Mouse (Mus musculus): ENCODE measurements around the gene Fes. TPM values are rescaled to one million over a fixed set of nuclear protein-coding genes. Genes with fewer than 3 reads are reported as not detected.

The Fes gene
- total and polyA plus RNA-seq, 3 experiments, result 1.5 to 5.4 (median 4.9) TPM

- no peak overlapping the region for H3K4me3 ChIP-seq (ENCODE audit: low read depth, low read length)
- H3K27me3 ChIP-seq (ENCODE audit: insufficient read depth, low read length), result no peaks in the 10 kb centered on the region; the same call in 1 of the 2 replicates
- peaks cover 7% of the 10 kb centered on the region for H3K9me3 ChIP-seq (replicated peaks)
- TF ChIP-seq TAL1 (conservative IDR thresholded peaks at IDR 0.05; ENCODE audit: low read depth, low read length), result no peak
- TF ChIP-seq CTCF (IDR thresholded peaks at IDR 0.05; ENCODE audit: low read depth, low read length), result no peak
- ATAC-seq (ENCODE audit: extremely low read depth, insufficient number of reproducible peaks, low FRiP score, poor library complexity, severe bottlenecking) (no peak), DNase-seq (ENCODE audit: low spot score) (no peak)
- peaks cover 90% of the 10 kb centered on the region for H3K36me3 ChIP-seq (replicated peaks)
- H3K4me1 ChIP-seq (ENCODE audit: insufficient read depth, low read depth, low read length), result peaks cover 19% of the 10 kb centered on the region
Measured at GRCm38 (mm10) chr7:80334848-80335247, 52.9 kb downstream of the Fes start.

GRCm38 (mm10) chr7:80331433-80331832, 56.3 kb downstream of the Fes start:
- Histone ChIP-seq H3K4me1 (ENCODE audit: insufficient read depth, low read depth, low read length) (peaks cover 3% of the 10 kb centered on the region), H3K9me3 (replicated peaks) (peaks cover 7% of the 10 kb centered on the region), H3K27me3 (ENCODE audit: insufficient read depth, low read length) (no peaks in the 10 kb centered on the region; the same call in 1 of the 2 replicates), H3K4me3 (ENCODE audit: low read depth, low read length) (no peak overlapping the region), H3K36me3 (replicated peaks) (peaks cover 100% of the 10 kb centered on the region)
- ATAC-seq (ENCODE audit: extremely low read depth, insufficient number of reproducible peaks, low FRiP score, poor library complexity, severe bottlenecking), result no peak
- no peak for DNase-seq (ENCODE audit: low spot score)
- no peak for TF ChIP-seq CTCF (IDR thresholded peaks at IDR 0.05; ENCODE audit: low read depth, low read length)

- no peaks in the 10 kb centered on the region; the same call in 1 of the 2 replicates for H3K27me3 ChIP-seq (ENCODE audit: insufficient read depth, low read length)
- no peak overlapping the region for H3K4me3 ChIP-seq (ENCODE audit: low read depth, low read length)
- H3K4me1 ChIP-seq (ENCODE audit: insufficient read depth, low read depth, low read length), result peaks cover 12% of the 10 kb centered on the region
- TF ChIP-seq CTCF (IDR thresholded peaks at IDR 0.05; ENCODE audit: low read depth, low read length), result no peak
- no peak for TF ChIP-seq TAL1 (conservative IDR thresholded peaks at IDR 0.05; ENCODE audit: low read depth, low read length)
- TF ChIP-seq POLR2AphosphoS5 (IDR thresholded peaks at IDR 0.05; ENCODE audit: insufficient replicate concordance, low read depth, low read length), result no peak
- TF ChIP-seq GATA1 (IDR thresholded peaks at IDR 0.05; ENCODE audit: borderline replicate concordance, low read length), result no peak
- no peak for TF ChIP-seq GATA2 (IDR thresholded peaks at IDR 0.05; ENCODE audit: borderline replicate concordance, low read depth, low read length)
- DNase-seq (ENCODE audit: low spot score) (no peak), ATAC-seq (ENCODE audit: extremely low read depth, insufficient number of reproducible peaks, low FRiP score, poor library complexity, severe bottlenecking) (no peak)
- peaks cover 7% of the 10 kb centered on the region for H3K9me3 ChIP-seq (replicated peaks)
- peaks cover 100% of the 10 kb centered on the region for H3K36me3 ChIP-seq (replicated peaks)
Measured at GRCm38 (mm10) chr7:80330278-80330677, 57.5 kb downstream of the Fes start.

Other genes with a start within 250 kb of the Fes start
- 35.6 and 69.0 TPM in 2 replicates for gene Sema4b, start 201.1 kb downstream of the Fes start, total RNA-seq (2014; fragmentation: Nextera tagmentation)
- gene Sema4b, start 201.1 kb downstream of the Fes start, total RNA-seq (2017), result 21.7 and 23.9 TPM in 2 replicates
- gene Sema4b, start 201.1 kb downstream of the Fes start, polyA plus RNA-seq (2012), result 19.0 and 26.5 TPM in 2 replicates
- 35.2 and 44.2 TPM in 2 replicates for gene Cib1, start 155.1 kb downstream of the Fes start, total RNA-seq (2014; fragmentation: Nextera tagmentation)
- gene Cib1, start 155.1 kb downstream of the Fes start, total RNA-seq (2017), result 82.9 and 124 TPM in 2 replicates
- 43.6 and 49.6 TPM in 2 replicates for gene Cib1, start 155.1 kb downstream of the Fes start, polyA plus RNA-seq (2012)
- gene Gdpgp1, start 155.1 kb downstream of the Fes start, total RNA-seq (2014; fragmentation: Nextera tagmentation), result 10.2 and 14.1 TPM in 2 replicates
- 5.9 and 6.2 TPM in 2 replicates for gene Gdpgp1, start 155.1 kb downstream of the Fes start, total RNA-seq (2017)
- 3.7 and 3.8 TPM in 2 replicates for gene Gdpgp1, start 155.1 kb downstream of the Fes start, polyA plus RNA-seq (2012)
- gene Ttll13, start 141.6 kb downstream of the Fes start, total RNA-seq (2014; fragmentation: Nextera tagmentation), result 1.5 and 3.7 TPM in 2 replicates
- 0.35 and 3.3 TPM in 2 replicates for gene Ttll13, start 141.6 kb downstream of the Fes start, total RNA-seq (2017)
- 0.13 and 0.26 TPM in 2 replicates for gene Ttll13, start 141.6 kb downstream of the Fes start, polyA plus RNA-seq (2012)
- 40.6 and 61.3 TPM in 2 replicates for gene Ngrn, start 126.7 kb downstream of the Fes start, total RNA-seq (2014; fragmentation: Nextera tagmentation)
- gene Ngrn, start 126.7 kb downstream of the Fes start, total RNA-seq (2017), result 76.2 and 82.7 TPM in 2 replicates
- 41.9 and 43.6 TPM in 2 replicates for gene Ngrn, start 126.7 kb downstream of the Fes start, polyA plus RNA-seq (2012)
- gene Vps33b, start 118.3 kb downstream of the Fes start, total RNA-seq (2014; fragmentation: Nextera tagmentation), result 50.7 and 77.5 TPM in 2 replicates
- 29.7 and 33.2 TPM in 2 replicates for gene Vps33b, start 118.3 kb downstream of the Fes start, total RNA-seq (2017)
- gene Vps33b, start 118.3 kb downstream of the Fes start, polyA plus RNA-seq (2012), result 4.1 and 4.3 TPM in 2 replicates
- gene Prc1, start 93.5 kb downstream of the Fes start, total RNA-seq (2014; fragmentation: Nextera tagmentation), result 188 and 229 TPM in 2 replicates
- gene Prc1, start 93.5 kb downstream of the Fes start, total RNA-seq (2017), result 158 and 161 TPM in 2 replicates
- 13.4 and 14.6 TPM in 2 replicates for gene Prc1, start 93.5 kb downstream of the Fes start, polyA plus RNA-seq (2012)
- gene Rccd1, start 63.5 kb downstream of the Fes start, total RNA-seq (2014; fragmentation: Nextera tagmentation), result 22.7 and 25.8 TPM in 2 replicates
- gene Rccd1, start 63.5 kb downstream of the Fes start, total RNA-seq (2017), result 27.8 and 28.7 TPM in 2 replicates
- gene Rccd1, start 63.5 kb downstream of the Fes start, polyA plus RNA-seq (2012), result 12.5 and 14.3 TPM in 2 replicates
- 14.9 and 19.9 TPM in 2 replicates for gene Unc45a, start 46.9 kb downstream of the Fes start, total RNA-seq (2014; fragmentation: Nextera tagmentation)
- gene Unc45a, start 46.9 kb downstream of the Fes start, total RNA-seq (2017), result 24.1 and 27.1 TPM in 2 replicates
- 37.4 and 39.0 TPM in 2 replicates for gene Unc45a, start 46.9 kb downstream of the Fes start, polyA plus RNA-seq (2012)
- 64.8 and 66.3 TPM in 2 replicates for gene Hddc3, start 44.8 kb downstream of the Fes start, total RNA-seq (2014; fragmentation: Nextera tagmentation)
- gene Hddc3, start 44.8 kb downstream of the Fes start, total RNA-seq (2017), result 114 and 124 TPM in 2 replicates
- gene Hddc3, start 44.8 kb downstream of the Fes start, polyA plus RNA-seq (2012), result 48.9 and 55.0 TPM in 2 replicates
- 58.7 and 63.1 TPM in 2 replicates for gene Man2a2, start 16.6 kb downstream of the Fes start, total RNA-seq (2014; fragmentation: Nextera tagmentation)
- gene Man2a2, start 16.6 kb downstream of the Fes start, total RNA-seq (2017), result 49.3 and 57.3 TPM in 2 replicates
- gene Man2a2, start 16.6 kb downstream of the Fes start, polyA plus RNA-seq (2012), result 31.7 and 37.0 TPM in 2 replicates
- gene Furin, start 17.5 kb upstream of the Fes start, total RNA-seq (2014; fragmentation: Nextera tagmentation), result 25.1 and 26.0 TPM in 2 replicates
- 16.2 and 21.3 TPM in 2 replicates for gene Furin, start 17.5 kb upstream of the Fes start, total RNA-seq (2017)
- gene Furin, start 17.5 kb upstream of the Fes start, polyA plus RNA-seq (2012), result 30.4 and 33.0 TPM in 2 replicates
- gene Blm, start 147.2 kb upstream of the Fes start, total RNA-seq (2014; fragmentation: Nextera tagmentation), result 198 and 220 TPM in 2 replicates
- 76.4 and 89.2 TPM in 2 replicates for gene Blm, start 147.2 kb upstream of the Fes start, total RNA-seq (2017)
- 81.8 and 96.9 TPM in 2 replicates for gene Blm, start 147.2 kb upstream of the Fes start, polyA plus RNA-seq (2012)